Mouse (Mus musculus): ENCODE measurements around the gene Pfkfb4.

GRCm38 (mm10) chr9:109068095-109068735 is 76.6 kb downstream of the Pfkfb4 start:
- no peak for TF ChIP-seq CTCF (IDR thresholded peaks at IDR 0.05; ENCODE audit: low read depth, low read length)
- TF ChIP-seq TAL1 (conservative IDR thresholded peaks at IDR 0.05; ENCODE audit: low read depth, low read length) = no peak
- no peak for TF ChIP-seq POLR2AphosphoS5 (IDR thresholded peaks at IDR 0.05; ENCODE audit: insufficient replicate concordance, low read depth, low read length)
- no peak for TF ChIP-seq GATA1 (IDR thresholded peaks at IDR 0.05; ENCODE audit: borderline replicate concordance, low read length)
- TF ChIP-seq GATA2 (IDR thresholded peaks at IDR 0.05; ENCODE audit: borderline replicate concordance, low read depth, low read length) = no peak
